Mouse (Mus musculus): ENCODE measurements around the gene Alpk3. TPM values are rescaled to one million over a fixed set of nuclear protein-coding genes. Genes with fewer than 3 reads are reported as not detected.
"Not testable (repeated sequence)": the region's sequence is repeated elsewhere in the genome, so short reads cannot be mapped to it uniquely, and the experiment has no call there.

The Alpk3 gene
- total and polyA plus RNA-seq, 3 experiments = 0.03 to 0.24 (median 0.17) TPM

- peak; percentile 63 for DNase-seq
These were observed 75.5 kb downstream of the Alpk3 start for GRCm38 (mm10) chr7:81132851-81133279.

GRCm38 (mm10) chr7:81133416-81133815 lies 76.0 kb downstream of the Alpk3 start:
- DNase-seq = no peak

DNA sequence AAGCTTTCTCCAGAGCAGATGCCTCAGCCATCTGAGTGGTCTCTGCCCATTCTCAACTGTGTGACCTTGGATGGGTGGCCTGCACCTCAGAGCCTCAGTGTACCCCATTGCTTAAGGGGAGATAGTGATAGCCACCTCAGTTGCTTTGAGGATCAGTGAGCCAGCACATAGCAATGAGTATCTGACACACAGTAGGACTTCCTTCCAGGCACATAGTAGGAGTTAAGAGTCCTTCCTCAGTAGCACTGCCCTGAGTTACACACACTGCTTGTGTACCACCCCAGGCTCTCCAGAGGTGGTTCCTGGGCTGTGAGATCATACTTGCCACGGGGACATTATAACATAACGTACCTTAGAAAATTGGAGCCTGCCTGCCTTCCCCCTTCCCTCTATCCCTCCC lies 76.5 kb downstream of the Alpk3 start:
- no peak for DNase-seq

- peak; percentile 87 for DNase-seq
These were observed 77.2 kb downstream of the Alpk3 start for GRCm38 (mm10) chr7:81134614-81135067.

- DNase-seq = no peak
These were observed 79.9 kb downstream of the Alpk3 start for GRCm38 (mm10) chr7:81137292-81137691.

DNA sequence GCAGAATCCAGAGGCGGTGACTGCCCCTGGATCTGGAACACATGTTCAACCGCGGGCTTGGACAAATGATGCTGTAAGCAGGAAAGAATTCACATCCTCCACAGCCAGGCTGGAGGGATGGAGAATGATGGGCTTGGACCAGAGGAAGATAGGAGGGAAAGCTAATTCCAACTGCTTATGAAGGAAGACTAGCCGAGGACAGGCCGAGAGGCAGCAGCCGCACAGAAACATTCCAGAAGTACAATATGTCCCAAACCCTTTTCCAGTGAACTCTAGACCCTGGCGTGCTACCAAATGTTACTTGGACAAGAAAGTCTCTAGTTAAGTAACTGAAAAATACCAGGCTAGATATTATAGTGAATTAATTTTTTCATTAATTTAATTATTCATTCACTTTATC lies 81.7 kb downstream of the Alpk3 start:
- DNase-seq = peak; percentile 26

- DNase-seq = no peak
These were observed 82.4 kb downstream of the Alpk3 start for GRCm38 (mm10) chr7:81139671-81140404.

DNA sequence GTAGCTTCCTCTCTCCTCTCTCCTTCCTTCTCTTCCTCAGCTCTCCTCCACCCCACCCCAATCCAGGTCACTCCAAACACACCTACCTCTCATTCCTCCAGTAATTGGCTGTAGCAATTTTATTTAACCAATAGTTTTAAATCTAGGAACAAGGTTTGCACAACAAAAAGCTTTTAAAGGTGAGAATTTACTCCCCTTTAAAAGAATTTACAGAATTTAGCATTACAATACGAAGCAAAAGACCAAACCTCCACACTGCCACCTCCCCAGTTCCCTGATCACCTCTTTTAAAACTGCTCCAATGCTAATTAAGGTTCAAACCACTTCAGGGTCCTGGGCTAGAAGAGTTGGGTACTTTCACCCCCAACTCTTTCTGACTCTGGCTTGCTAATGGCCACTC lies 84.1 kb downstream of the Alpk3 start:
- no peak for DNase-seq

- DNase-seq = not testable (repeated sequence)
These were observed 85.7 kb downstream of the Alpk3 start for GRCm38 (mm10) chr7:81143056-81143455.

DNA sequence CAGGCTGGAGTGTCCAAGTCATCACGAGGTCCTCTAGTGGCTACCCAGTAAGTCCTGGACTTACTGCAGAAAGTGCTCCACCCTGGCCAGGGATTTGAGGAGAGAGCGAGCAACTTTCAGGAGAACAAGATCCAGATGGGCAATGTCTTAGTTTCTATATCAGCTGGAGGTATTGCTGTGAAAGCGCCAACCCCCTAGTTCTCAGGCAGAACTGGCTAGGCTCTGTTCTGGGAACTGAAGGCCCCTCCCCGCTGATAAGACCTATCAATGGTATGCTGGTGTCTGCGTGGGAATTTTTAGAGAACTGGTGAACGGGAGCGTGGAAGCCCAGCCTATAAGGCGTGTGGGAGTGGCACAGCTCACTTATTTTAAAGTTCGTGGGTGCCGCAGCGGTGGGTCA lies 92.4 kb downstream of the Alpk3 start:
- no peak for DNase-seq

GRCm38 (mm10) chr7:81151216-81151615 lies 93.8 kb downstream of the Alpk3 start:
- no peak for DNase-seq

GRCm38 (mm10) chr7:81152306-81152705 lies 94.9 kb downstream of the Alpk3 start:
- no peak for DNase-seq

DNA sequence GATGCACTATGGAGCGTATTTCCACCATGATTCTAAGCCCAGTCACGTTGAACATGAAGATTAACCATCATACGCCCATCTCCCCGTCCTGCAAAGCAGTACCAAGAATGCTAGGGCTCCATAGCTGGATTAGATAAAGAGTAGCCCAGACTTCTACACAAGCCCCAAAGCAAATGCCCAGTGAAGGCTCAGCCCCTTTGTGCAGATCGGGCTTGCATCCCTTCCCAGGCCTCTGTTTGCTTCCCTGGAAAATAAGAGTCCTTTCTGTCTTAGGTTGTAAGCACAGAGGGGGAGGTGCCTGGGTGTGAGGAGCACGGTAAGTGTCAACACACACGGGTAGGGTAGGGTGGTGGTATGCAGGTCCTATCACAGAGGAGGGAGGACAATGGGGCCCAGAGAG lies 95.4 kb downstream of the Alpk3 start:
- no peak for DNase-seq

GRCm38 (mm10) chr7:81153327-81153726 lies 95.9 kb downstream of the Alpk3 start:
- no peak for DNase-seq

DNA sequence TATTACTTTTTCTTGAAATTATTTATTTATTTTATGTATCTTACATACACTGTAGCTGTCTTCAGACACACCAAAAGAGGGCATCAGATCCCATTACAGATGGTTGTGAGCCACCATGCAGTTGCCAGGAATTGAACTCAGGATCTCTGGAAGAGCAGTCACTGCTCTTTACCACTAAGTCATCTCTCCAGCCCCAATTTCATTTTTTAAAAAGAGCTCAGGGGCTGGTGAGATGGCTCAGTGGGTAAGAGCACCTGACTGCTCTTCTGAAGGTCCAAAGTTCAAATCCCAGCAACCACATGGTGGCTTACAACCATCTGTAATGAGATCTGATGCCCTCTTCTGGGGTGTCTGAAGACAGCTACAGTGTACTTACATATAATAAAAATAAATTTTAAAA lies 96.8 kb downstream of the Alpk3 start:
- DNase-seq = not testable (repeated sequence)

- peak; percentile 61 for DNase-seq
These were observed 97.6 kb downstream of the Alpk3 start for GRCm38 (mm10) chr7:81154960-81155359.

Other genes with a start within 250 kb of the Alpk3 start
- gene Iqgap1, start 231.6 kb upstream of the Alpk3 start, total RNA-seq (2021) = 10 to 100 TPM; 84.8 to 88.4 TPM
- 15.7 and 19.1 TPM in 2 replicates for gene Iqgap1, start 231.6 kb upstream of the Alpk3 start, polyA plus RNA-seq (2012; rRNA removed)
- gene Zscan2, start 196.7 kb upstream of the Alpk3 start, total RNA-seq (2021) = 1 to 10 TPM; 4.6 to 6.6 TPM
- 4.0 and 4.4 TPM in 2 replicates for gene Zscan2, start 196.7 kb upstream of the Alpk3 start, polyA plus RNA-seq (2012; rRNA removed)
- gene Wdr73, start 156.3 kb upstream of the Alpk3 start, total RNA-seq (2021) = 10 to 100 TPM in 1 of 2 experiments, 1 to 10 TPM in 1; 9.5 to 24.4 TPM
- 9.5 and 15.8 TPM in 2 replicates for gene Wdr73, start 156.3 kb upstream of the Alpk3 start, polyA plus RNA-seq (2012; rRNA removed)
- 1 to 10 TPM; 1.4 to 3.7 TPM for gene Nmb, start 152.5 kb upstream of the Alpk3 start, total RNA-seq (2021)
- gene Nmb, start 152.5 kb upstream of the Alpk3 start, polyA plus RNA-seq (2012; rRNA removed) = 4.8 and 6.5 TPM in 2 replicates
- 100 to 1,000 TPM in 1 of 2 experiments, 10 to 100 TPM in 1; 57.1 to 103 TPM for gene Sec11a, start 109.8 kb upstream of the Alpk3 start, total RNA-seq (2021)
- 21.9 and 40.8 TPM in 2 replicates for gene Sec11a, start 109.8 kb upstream of the Alpk3 start, polyA plus RNA-seq (2012; rRNA removed)
- 10 to 100 TPM; 22.6 to 36.1 TPM for gene Zfp592, start 63.9 kb upstream of the Alpk3 start, total RNA-seq (2021)
- 13.0 and 13.9 TPM in 2 replicates for gene Zfp592, start 63.9 kb upstream of the Alpk3 start, polyA plus RNA-seq (2012; rRNA removed)
- under 1 TPM in 1 of 2 experiments, not detected in 1; 0.10 TPM for gene Slc28a1, start 57.2 kb downstream of the Alpk3 start, total RNA-seq (2021)
- gene Slc28a1, start 57.2 kb downstream of the Alpk3 start, polyA plus RNA-seq (2012; rRNA removed) = 0.03 TPM in 1 of 2 replicates, not detected in the other
- gene Pde8a, start 156.0 kb downstream of the Alpk3 start, total RNA-seq (2021) = 10 to 100 TPM; 33.6 to 35.9 TPM
- 11.8 and 14.4 TPM in 2 replicates for gene Pde8a, start 156.0 kb downstream of the Alpk3 start, polyA plus RNA-seq (2012; rRNA removed)